Mouse (Mus musculus) bone marrow, adult 2 months (tissue): ENCODE results near the gene Map3k1.

Experiments
- CTCF ChIP-seq: fragments of 200-500 bp; IDR thresholded peaks from 2 replicates; pipeline ENCODE4 v1.5.1; 2011; ENCODE audit warnings: low read length, control low read depth; ENCODE audit not compliant: control insufficient read depth, insufficient read depth
- POLR2A ChIP-seq: fragments of 200-500 bp; IDR thresholded peaks from 2 replicates; pipeline ENCODE4 v1.6.1; 2011; ENCODE audit warnings: low read depth, mild to moderate bottlenecking, control low read depth, low read length, borderline replicate concordance; ENCODE audit not compliant: control insufficient read depth

GRCm38 (mm10) chr13:111808637-111809465, at the start of gene Map3k1:
- TF ChIP-seq POLR2A (peak; percentile 41; the same call in 1 of the 2 replicates), CTCF (no peak)
